Mouse (Mus musculus): ENCODE results near the gene Prm2.

The Prm2 gene

GRCm38 (mm10) chr16:10777579-10778160 lies 18.3 kb downstream of the Prm2 start:
- no peak for DNase-seq (ENCODE audit: low read depth, low spot score)

- no peak for DNase-seq (ENCODE audit: low read depth, low spot score)
Observed at GRCm38 (mm10) chr16:10776322-10776721, 19.6 kb downstream of the Prm2 start.

- DNase-seq (ENCODE audit: low read depth, low spot score), result no peak
Observed at GRCm38 (mm10) chr16:10774726-10775125, 21.2 kb downstream of the Prm2 start.

- DNase-seq (ENCODE audit: low read depth, low spot score), result no peak
Observed at GRCm38 (mm10) chr16:10773543-10773942, 22.4 kb downstream of the Prm2 start.

- no peak for DNase-seq (ENCODE audit: low read depth, low spot score)
Observed at GRCm38 (mm10) chr16:10771769-10772510, 24.0 kb downstream of the Prm2 start.

- DNase-seq (ENCODE audit: low read depth, low spot score), result no peak
Observed at GRCm38 (mm10) chr16:10770531-10771325, 25.2 kb downstream of the Prm2 start.

- DNase-seq (ENCODE audit: low read depth, low spot score), result no peak
Observed at GRCm38 (mm10) chr16:10769661-10770060, 26.3 kb downstream of the Prm2 start.

- DNase-seq (ENCODE audit: low read depth, low spot score), result no peak
Observed at GRCm38 (mm10) chr16:10768821-10769220, 27.1 kb downstream of the Prm2 start.

GRCm38 (mm10) chr16:10767158-10767557 lies 28.8 kb downstream of the Prm2 start:
- DNase-seq (ENCODE audit: low read depth, low spot score), result peak; percentile 74

GRCm38 (mm10) chr16:10764323-10764722 lies 31.6 kb downstream of the Prm2 start:
- no peak for DNase-seq (ENCODE audit: low read depth, low spot score)

GRCm38 (mm10) chr16:10763540-10764264 lies 32.2 kb downstream of the Prm2 start:
- DNase-seq (ENCODE audit: low read depth, low spot score), result no peak

- no peak for DNase-seq (ENCODE audit: low read depth, low spot score)
Observed at GRCm38 (mm10) chr16:10762569-10763180, 33.3 kb downstream of the Prm2 start.

- DNase-seq (ENCODE audit: low read depth, low spot score), result no peak
Observed at GRCm38 (mm10) chr16:10761182-10761581, 34.8 kb downstream of the Prm2 start.

- no peak for DNase-seq (ENCODE audit: low read depth, low spot score)
Observed at GRCm38 (mm10) chr16:10756168-10756567, 39.8 kb downstream of the Prm2 start.

- no peak for DNase-seq (ENCODE audit: low read depth, low spot score)
Observed at GRCm38 (mm10) chr16:10754521-10755296, 41.2 kb downstream of the Prm2 start.

- no peak for DNase-seq (ENCODE audit: low read depth, low spot score)
Observed at GRCm38 (mm10) chr16:10749824-10750223, 46.1 kb downstream of the Prm2 start.

- DNase-seq (ENCODE audit: low read depth, low spot score), result no peak
Observed at GRCm38 (mm10) chr16:10749226-10749625, 46.7 kb downstream of the Prm2 start.
